Mouse (Mus musculus) lung, adult 2 months (tissue): ENCODE results near the gene Nacc2. TPM values are rescaled to one million over a fixed set of nuclear protein-coding genes. Genes with fewer than 3 reads are reported as not detected.

Experiments used
- DNase-seq: peaks from one replicate; pipeline ENCODE4 v3.0.0; 2022
- H3K4me1 ChIP-seq: fragments of 200-500 bp; 2 replicates; pipeline ENCODE4 v1.6.1; 2011; ENCODE audit warnings: low read length; ENCODE audit not compliant: control insufficient read depth, insufficient read depth
- H3K4me3 ChIP-seq: fragments of 200-500 bp; replicated peaks from 2 replicates; pipeline ENCODE3; 2011; ENCODE audit warnings: low read depth, mild to moderate bottlenecking, control low read depth, low read length; ENCODE audit errors: extremely low read depth
- CTCF ChIP-seq: fragments of 200-500 bp; IDR thresholded peaks from 2 replicates; pipeline ENCODE4 v1.5.1; 2011; ENCODE audit warnings: mild to moderate bottlenecking, low read length, control low read depth; ENCODE audit not compliant: insufficient read depth
- POLR2A ChIP-seq: fragments of 200-500 bp; IDR thresholded peaks from 2 replicates; pipeline ENCODE4 v1.6.1; 2011; ENCODE audit warnings: low read depth, mild to moderate bottlenecking, control low read depth, low read length, borderline replicate concordance; ENCODE audit errors: extremely low read depth
- WGBS: fragments of 180-500 bp; shearing (Covaris S2); methylation state at CpG from one replicate; pipeline ENCODE4 v1.1.7; 2018; 5-methylcytosine and 5-hydroxymethylcytosine counted together
- polyA plus RNA-seq: library from polyadenylated mRNA; depleted of rRNA; stranded (reverse); fragments of >200 nt; gene quantifications from 2 replicates; pipeline ENCODE4 v1.2.3, GENCODE M21; 2012

Gene Nacc2
- polyA plus RNA-seq, 1 experiment: 26.3 TPM

GRCm38 (mm10) chr2:26086505-26086904, 36.5 kb downstream of the Nacc2 start:
- TF ChIP-seq POLR2A (no peak), CTCF (no peak)
- 84% methylated on average over 4 of the region's 4 CpGs for WGBS
- Histone ChIP-seq H3K4me1 (0 out of 2 replicates have a peak, but pooled peaks cover 2% of the 10 kb centered on the region), H3K4me3 (no peak overlapping the region)
- DNase-seq: no peak

DNA sequence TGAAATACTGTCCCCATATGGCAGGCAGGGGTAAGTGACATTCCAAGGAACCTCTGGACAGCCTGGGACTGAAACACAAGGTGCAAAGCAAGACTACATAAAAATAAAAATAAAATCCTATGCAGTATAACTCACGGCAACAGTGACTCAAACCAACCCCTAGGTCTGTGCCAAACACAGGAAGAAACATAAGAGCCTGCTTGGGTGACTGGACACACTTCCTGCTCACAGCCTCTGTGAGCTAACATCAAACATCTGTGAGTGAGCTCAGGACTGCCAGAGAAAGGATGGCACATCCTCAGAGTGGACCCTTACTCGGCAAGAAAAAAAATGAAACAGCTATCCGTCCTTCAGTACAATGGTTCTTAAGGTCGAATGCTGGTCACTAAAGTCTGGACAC, 40.1 kb downstream of the Nacc2 start:
- Histone ChIP-seq H3K4me3 (no peak overlapping the region), H3K4me1 (0 out of 2 replicates have a peak, but pooled peaks cover 2% of the 10 kb centered on the region)
- no peak for TF ChIP-seq CTCF
- TF ChIP-seq POLR2A: no peak
- DNase-seq: no peak
- 37% methylated on average over 4 of the region's 4 CpGs for WGBS

- no peak for DNase-seq
- Histone ChIP-seq H3K4me1 (no peaks in the 10 kb centered on the region), H3K4me3 (no peak overlapping the region)
- TF ChIP-seq CTCF (no peak), POLR2A (no peak)
- 66% methylated on average over 3 of the region's 3 CpGs for WGBS
These were observed 42.2 kb downstream of the Nacc2 start for GRCm38 (mm10) chr2:26080830-26081229.

DNA sequence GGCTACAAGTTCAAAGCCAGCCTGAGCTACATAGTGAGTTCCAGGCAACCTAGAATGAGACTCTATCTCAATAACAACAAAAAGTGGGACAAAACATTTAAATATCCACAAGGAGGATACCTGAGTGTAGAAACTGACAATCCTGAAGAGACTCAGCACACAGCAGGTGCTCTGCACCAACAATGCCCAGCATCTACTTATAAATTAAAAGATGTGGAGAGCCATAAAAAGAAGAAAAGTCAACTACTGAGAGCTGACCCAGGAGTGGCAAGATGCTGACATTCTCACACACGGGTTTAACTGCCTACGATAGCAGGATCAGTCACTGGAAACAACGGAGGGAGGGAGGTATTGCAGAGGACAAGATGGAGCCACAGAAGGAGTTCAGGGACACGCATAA, 43.6 kb downstream of the Nacc2 start:
- no peak for DNase-seq
- no peak for TF ChIP-seq CTCF
- Histone ChIP-seq H3K4me3 (no peak overlapping the region), H3K4me1 (no peaks in the 10 kb centered on the region)
- 83% methylated on average over 4 of the region's 4 CpGs for WGBS

DNA sequence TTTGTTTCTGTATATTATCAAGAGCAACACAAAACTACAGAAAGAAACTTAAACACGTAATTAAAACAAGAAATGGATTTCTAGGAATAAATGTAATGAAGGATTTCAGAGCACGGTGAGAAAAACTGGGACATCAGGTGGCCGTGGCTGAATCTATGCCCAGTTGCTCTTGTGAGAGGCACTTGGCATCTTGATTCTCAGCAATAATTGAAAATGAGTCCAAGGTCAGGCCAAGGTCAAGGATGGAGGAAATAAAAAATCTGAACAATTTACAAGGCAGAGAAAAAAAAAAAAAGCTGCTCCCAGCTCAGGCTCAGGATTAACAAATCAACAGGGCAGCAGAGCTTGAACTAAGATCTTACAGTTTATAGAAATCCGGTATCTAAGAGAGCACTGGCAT, 46.0 kb downstream of the Nacc2 start:
- no peak for DNase-seq
- no peak for TF ChIP-seq POLR2A
- no peak for TF ChIP-seq CTCF
- Histone ChIP-seq H3K4me3 (no peak overlapping the region), H3K4me1 (no peaks in the 10 kb centered on the region)
- 73% methylated on average over 4 of the region's 4 CpGs for WGBS

DNA sequence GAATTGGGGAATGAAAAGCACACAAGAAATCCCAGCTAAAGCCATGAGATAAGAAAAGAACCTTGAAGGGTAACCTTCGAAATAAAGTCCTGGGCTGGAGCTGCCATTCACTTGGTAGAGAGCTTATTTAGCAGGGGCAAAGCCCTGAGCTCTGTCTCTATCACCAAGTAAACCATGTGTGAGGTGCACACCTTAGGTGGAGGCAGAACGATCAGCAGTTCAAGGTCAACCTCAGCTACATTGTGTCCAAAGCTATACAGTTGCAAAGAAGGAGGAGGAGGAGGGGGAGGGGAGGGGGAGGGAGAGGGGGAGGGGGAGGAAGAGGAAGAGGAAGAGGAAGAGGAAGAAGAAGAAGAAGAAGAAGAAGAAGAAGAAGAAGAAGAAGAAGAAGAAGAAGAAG, 46.9 kb downstream of the Nacc2 start:
- DNase-seq: no peak
- H3K4me3 ChIP-seq: no peak overlapping the region
- no peak for TF ChIP-seq POLR2A
- H3K4me1 ChIP-seq: no peaks in the 10 kb centered on the region
- WGBS: 68% methylated on average over 2 of the region's 2 CpGs

DNA sequence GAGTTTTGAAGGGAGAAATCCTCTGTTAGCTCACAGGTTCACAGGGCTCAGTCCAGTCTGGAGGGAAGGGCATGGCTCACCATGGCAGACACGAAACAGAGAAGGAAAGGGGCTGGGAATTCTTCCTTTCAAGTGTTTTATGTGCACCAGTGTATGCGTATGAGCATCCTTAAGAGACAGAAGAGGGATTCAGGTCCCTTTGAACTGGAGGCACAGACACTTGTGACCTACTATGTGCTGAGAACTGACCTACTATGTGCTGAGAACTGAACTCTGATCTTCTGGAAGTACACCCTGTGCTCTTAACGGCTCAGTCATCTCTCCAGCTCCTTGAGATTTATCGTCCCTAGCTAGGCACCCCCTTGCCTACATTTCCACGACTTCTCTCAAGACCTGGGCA, 48.5 kb downstream of the Nacc2 start:
- Histone ChIP-seq H3K4me1 (no peaks in the 10 kb centered on the region), H3K4me3 (no peak overlapping the region)
- WGBS: 89% methylated on average over 5 of the region's 5 CpGs
- no peak for DNase-seq
- TF ChIP-seq CTCF (no peak), POLR2A (no peak)

DNA sequence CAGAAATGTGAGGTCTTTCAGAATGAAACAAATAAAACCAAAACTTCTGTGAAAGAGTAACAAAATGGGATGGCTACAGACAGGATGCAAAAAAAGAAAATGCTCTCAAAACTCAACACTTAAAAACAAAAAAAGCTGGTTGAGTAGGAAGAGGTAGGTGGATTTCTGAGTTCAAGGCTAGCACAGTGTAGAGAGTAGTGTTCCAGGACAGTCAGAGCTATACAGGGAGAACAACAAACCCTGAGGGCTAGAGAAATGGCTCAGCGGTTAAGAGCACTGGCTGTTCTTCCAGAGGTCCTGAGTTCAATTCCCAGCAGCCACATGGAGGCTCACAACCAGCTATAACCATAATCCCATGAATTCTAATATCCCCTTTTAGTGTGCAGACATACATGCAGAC, 54.4 kb downstream of the Nacc2 start:
- WGBS: 84% methylated on average over 1 of the region's 1 CpGs
- no peak for TF ChIP-seq CTCF
- no peak for TF ChIP-seq POLR2A
- Histone ChIP-seq H3K4me3 (no peak overlapping the region), H3K4me1 (no peaks in the 10 kb centered on the region)
- no peak for DNase-seq

DNA sequence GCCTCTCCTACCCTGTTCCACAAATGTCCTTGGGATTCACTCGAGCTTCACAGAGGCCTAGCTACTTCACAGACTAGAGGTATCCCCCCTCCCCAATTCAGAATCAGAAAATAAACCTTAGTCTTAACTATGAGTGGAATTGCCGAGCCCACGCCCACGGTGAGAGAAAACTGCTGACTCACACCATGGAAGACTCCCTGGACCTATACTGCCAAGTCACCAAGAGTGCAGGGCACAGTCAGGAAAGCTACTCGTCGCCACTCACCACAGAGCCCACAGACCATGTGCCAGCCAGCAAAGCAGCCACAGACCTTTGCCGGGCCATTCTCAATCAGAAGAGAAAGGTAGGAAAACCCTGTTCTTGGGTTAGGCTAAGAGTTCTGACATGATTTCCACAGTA, 54.8 kb downstream of the Nacc2 start:
- Histone ChIP-seq H3K4me1 (no peaks in the 10 kb centered on the region), H3K4me3 (no peak overlapping the region)
- TF ChIP-seq CTCF (no peak), POLR2A (no peak)
- 49% methylated on average over 7 of the region's 7 CpGs for WGBS
- DNase-seq: no peak

GRCm38 (mm10) chr2:26066527-26066926, 56.5 kb downstream of the Nacc2 start:
- 85% methylated on average over 14 of the region's 14 CpGs for WGBS
- Histone ChIP-seq H3K4me1 (no peaks in the 10 kb centered on the region), H3K4me3 (no peak overlapping the region)
- TF ChIP-seq POLR2A (no peak), CTCF (no peak)
- DNase-seq: no peak

DNA sequence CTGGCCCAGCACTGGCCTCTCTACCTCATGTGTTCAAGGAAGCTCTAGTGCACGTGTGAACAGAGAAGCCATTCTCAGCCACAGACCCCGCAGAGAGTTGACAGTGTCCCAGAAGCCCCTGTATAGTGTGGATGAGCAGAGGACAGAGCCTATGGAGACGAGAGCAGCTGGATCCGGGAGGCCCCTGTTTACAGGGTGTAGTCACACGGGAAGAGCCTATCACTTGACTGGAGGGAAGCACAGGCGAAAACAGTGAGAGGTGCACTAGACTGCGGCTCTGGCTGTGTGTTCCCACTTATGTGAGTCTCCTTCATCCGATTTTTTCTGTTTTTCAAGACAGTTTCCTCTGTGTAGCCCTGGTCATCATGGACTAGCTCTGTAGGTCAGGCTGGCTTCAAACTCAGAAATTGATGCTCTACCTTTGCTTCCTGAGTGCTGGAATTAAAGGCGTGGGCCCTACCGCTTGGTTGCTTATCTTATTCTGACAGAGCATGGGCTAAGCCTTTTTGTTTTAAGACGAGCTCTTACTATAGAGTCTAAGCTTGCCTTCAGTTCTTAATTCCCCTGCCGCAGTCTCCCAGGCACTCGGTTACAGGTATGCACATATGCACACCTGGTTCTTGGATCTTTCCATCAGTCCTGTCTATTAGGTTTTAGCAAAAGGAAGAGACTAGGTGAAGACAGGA, 60.1 kb downstream of the Nacc2 start:
- no peak for DNase-seq
- Histone ChIP-seq H3K4me1 (no peaks in the 10 kb centered on the region), H3K4me3 (no peak overlapping the region)
- TF ChIP-seq POLR2A (no peak), CTCF (no peak)
- WGBS: 76% methylated on average over 13 of the region's 13 CpGs
